Mouse (Mus musculus) thymus, postnatal 25 days (tissue): ENCODE measurements around the gene Itga3.
A peak's percentile ranks its signal among the peaks of the same experiment; 100 is the strongest.

Experiments used
- DNase-seq: peaks from one replicate; pipeline ENCODE4 v3.0.0; 2022

Gene Itga3

DNA sequence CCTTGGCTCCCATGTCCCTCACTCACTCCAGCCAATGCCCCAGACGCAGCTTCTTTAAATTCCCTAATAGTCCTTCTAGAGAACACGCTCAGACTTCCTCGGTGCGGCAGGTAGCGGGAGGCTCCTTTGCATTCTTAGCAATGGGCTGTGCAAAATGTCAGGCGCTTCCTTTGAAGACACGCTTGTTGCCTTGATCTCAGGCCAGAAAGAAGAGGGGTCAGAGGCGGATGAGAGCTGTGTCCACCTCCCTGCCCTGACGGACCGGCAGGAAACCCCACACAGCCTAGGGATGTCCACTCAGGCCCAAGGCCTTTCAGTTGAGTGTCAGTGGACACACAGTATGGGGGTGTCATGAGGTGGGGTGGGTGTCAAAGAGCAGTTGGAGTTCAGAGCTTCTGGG is 19.0 kb upstream of the Itga3 start:
- no peak for DNase-seq

- no peak for DNase-seq
These were observed 16.5 kb upstream of the Itga3 start for GRCm38 (mm10) chr11:95093077-95093476.

DNA sequence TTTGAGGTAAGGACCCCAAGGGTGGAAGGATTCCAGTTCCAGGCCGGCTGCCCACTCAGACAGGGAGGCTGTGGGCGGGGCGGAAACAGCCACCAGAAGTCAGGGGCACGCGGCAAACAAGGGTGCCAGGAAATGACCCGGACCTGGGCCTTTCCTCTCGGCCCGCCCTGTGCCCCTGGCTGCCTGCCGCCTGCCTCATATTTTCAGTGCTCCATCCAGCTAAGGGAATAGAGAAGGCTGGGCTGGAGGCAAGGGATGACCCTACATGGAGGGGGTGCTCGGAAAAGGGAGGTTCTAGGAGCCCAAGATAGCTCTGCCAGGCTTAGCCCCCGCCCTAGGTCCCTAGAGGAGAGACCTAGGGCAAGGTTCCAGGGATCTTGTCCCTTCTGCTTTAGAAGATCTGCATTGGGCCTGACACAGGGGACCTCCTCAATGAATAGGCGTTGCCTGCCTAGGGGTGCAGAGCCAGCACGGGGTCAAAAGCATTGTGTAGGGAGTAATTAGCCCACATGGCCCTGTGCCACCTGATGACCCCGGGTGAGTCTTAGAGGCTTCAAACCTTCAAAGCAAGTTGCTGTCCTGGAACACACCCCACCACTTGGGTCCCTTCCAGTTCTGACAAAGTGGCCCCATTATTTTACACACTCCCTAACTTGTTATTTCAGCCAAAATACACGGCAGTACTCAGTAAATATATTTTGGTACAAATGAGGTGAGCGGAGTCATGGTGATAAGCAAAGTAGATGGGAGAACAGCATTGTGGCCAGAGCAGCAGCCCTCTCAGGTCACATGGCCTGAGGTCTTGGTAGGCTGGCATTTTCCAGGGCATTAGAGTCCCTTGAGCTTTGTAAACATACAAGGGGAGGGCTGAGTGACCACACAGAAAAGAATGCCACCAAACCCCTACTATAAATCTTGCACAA is 12.5 kb upstream of the Itga3 start:
- no peak for DNase-seq

GRCm38 (mm10) chr11:95088286-95088685 is 11.7 kb upstream of the Itga3 start:
- DNase-seq, result no peak

DNA sequence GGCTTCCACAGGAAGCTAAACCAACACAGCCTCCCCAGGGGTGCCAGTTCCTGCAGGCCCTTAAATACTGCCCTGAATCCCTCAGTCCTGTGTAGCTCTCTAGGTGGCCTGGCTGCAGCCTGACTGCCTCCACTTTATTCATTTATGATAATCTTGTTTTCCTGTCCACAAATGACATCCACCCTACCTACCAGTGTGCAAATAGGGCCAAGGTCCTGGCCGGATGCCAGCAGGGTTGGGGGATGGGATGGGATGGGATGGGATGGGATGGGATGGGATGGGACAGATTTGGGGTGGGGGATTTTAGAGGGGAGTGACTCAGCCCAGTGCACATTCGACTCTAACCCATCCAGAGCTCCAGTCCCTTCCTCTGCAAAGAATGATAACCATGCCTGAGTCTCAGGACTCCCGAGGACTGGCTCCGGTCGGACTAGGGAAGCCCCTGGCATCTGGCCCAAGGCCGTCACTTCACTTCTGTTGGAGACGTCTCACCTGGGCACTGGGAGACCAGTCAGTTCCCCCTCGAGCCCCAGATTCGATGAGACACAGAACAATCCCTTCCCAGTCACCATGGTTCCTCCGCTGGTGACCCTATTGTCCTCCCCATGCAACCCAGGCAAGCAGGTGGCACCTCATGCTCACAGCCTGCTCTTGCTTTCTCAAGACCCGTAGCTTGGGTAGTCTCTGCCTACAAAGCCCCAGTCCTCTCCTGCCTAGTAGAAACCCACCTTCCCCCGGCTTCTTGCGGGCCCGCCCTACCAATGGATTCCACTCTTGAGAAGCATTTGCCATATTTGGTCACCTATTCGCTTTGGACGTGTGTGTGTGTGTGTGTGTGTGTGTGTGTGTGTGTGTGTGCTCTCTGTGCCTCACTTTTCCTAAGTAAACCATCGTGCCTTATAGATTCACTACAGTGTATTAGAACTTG is 11.0 kb upstream of the Itga3 start:
- DNase-seq, result no peak

DNA sequence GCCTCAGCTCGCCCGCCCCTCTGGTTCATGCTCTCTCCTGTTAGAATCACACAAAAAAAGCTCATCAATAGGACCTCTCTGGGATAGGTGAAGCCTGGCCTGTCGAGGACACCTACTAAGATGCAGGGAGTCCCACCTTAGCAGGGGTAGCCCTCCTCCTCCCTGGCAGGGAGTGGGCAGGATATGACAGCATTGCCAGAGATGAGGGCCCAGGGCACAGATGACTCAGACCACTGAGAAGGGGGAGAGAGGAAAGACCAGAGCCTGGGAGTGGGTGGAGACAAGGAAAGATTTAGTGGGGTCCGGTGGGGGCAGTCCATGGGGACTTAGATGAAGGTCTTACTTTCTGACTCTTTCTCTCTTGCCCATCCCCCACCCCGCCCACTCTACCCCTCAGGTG is 9.6 kb upstream of the Itga3 start:
- DNase-seq, result no peak

GRCm38 (mm10) chr11:95085710-95086109 is 9.1 kb upstream of the Itga3 start:
- no peak for DNase-seq

DNA sequence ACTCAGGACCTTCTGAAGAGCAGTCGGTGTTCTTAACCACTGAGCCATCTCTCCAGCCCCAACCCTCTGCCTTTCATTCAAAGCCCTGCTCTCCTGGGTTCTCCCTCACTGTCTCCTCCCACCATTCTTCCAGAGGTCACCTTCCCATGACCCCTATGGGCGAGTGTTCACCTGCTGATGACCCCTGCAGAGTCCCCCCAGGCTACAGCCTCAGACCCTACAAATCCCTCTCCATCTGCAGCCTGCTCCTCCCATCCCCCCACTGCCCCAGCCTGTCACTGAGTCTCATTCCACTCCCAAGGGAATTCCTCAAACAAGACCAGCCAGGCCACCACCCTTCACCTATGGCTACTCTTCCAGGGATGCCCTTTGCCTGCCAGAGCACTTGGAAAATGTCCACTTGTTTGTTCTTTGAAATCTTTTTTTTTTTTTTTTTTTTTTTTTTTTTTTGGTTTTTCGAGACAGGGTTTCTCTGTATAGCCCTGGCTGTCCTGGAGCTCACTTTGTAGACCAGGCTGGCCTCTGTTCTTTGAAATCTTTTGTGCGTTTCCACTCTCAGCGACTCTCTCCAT is 8.3 kb upstream of the Itga3 start:
- no peak for DNase-seq

GRCm38 (mm10) chr11:95084175-95084574 is 7.6 kb upstream of the Itga3 start:
- no peak for DNase-seq

DNA sequence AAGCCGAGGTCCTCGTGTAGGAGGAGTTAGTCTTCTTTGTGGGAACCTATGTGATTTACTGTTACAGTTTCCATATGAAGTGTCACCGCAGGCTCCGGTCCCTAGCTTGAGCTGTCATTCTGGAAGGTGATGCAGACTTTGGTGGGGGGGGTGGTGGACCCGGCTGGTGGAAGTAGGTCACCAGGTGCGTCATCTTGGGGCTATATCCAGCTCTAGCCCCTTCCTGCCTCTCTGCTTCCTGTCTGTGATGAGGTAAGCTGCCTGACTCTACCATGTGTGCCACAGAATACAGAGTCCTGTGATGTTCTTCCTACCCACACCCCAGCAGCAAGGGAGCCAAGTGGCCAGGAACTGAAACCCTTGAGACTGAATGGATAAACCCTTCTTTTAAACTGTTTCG is 6.3 kb upstream of the Itga3 start:
- peak; percentile 49 for DNase-seq

DNA sequence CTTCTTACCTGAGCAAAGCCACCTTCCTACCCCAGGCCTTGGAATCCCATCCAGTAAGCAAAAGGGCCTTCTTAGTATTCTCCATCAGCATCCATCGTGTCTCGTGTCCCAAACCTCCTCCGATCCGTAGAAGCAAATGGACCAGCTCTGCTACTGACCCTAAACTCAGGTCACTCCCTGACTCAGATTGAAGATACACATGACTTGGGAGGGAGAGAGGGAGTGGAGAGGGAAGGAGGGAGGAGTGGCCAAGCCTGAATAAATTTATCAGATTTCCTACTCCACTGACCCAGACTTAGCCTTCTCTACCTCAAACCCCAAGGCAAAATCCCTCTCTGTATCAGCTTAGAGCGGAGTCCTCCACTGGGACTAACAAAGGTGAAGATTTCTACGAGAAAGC is 4.2 kb upstream of the Itga3 start:
- no peak for DNase-seq

DNA sequence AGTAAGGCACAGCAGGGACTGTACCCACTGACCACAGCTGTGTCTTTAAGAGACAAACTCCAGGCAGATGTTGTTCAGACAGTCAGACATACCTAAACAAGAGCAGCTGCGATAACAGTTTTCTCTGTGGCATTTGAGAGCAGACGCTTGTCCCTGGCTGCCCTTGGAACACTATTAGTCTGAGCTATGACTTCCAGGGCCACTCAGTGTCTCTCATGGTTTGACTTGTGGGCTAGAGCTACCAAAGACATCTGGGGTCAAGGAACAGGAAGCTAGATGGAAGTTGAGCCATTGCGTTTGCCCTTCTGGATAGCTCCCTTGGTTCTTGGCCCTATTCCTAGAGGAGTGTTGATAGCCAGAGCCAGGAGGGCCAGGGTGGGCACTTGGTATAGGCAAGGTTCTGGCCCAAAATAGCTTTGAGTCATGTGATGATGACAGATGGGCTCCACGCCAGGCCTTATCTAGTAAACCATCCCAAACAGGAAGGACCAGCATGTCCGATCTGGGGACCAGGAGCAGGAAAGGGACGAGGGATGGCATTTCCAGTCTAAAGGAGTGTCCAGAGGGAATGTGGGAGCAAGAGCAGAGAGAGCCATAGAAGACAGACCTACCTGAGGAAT is 2.8 kb upstream of the Itga3 start:
- DNase-seq, result no peak

GRCm38 (mm10) chr11:95077956-95078355 is 1.4 kb upstream of the Itga3 start:
- DNase-seq, result no peak

DNA sequence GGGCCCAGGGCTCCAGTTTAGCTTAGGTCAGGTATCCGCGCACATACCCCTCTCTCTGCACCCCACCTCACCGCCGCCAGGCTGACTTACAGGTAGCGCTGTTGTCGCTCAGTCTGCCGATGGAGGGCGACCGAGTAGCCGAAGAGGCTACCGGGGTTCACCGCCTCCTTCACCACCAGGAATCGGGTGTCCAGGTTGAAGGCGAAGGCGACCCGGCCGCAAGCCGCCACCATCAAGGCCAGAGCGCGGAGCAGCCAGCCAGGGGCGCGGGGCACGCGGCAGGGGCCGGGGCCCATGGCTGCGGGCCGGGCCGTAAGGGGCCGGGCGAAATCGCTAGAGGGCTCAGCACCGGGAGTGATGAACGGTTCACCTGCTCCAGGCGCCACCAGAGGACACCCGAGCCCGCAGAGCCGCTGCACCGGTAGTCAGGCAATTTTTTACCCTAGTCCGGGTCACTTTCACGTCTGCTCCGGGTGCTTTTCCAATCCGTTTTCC is 513 bp downstream of the Itga3 start:
- DNase-seq, result peak; percentile 73

GRCm38 (mm10) chr11:95075197-95076040 is 1.2 kb downstream of the Itga3 start:
- no peak for DNase-seq

DNA sequence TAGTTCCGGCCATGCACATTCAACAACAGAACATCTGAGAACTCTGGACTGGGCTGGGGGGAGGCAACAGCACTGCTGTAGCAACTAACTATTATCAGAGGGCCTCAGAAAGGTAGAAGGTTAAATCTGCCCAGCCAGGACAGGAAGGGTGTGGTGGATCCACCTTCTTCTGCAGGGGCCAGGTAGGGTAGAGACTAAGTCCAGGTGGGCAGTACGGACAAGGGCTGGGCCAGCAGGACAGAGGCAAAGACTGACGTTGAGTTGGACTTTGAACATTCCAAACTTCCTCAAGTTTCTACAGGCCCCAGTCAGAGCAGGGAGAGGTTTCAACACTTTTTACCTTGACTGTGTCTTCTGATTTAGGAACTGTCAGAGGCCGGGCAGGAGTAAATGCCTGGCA is 1.9 kb downstream of the Itga3 start:
- DNase-seq, result no peak

DNA sequence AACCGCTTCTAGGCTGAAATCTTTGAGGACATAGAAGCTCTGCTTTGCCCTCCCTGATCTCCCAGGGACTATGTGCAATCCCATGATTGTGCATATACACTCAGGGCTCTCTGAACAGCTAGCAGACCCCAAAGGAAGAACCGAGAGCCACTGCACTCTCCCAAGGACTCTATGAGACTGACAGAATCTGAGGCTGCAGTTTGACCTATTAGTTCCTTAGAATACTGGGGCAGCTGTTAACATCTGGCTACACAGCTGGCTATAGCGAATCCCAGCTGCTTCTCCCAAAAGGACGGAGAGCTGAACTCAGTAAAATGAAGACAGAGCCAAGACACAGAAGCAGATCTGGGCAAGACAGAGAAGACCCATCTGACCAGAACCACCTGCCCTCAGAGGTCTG is 2.8 kb downstream of the Itga3 start:
- DNase-seq, result no peak

GRCm38 (mm10) chr11:95072804-95073203 is 3.8 kb downstream of the Itga3 start:
- DNase-seq, result no peak

- DNase-seq, result no peak
These were observed 4.5 kb downstream of the Itga3 start for GRCm38 (mm10) chr11:95072136-95072535.

GRCm38 (mm10) chr11:95071266-95071665 is 5.3 kb downstream of the Itga3 start:
- DNase-seq, result no peak

GRCm38 (mm10) chr11:95070140-95071107 is 6.2 kb downstream of the Itga3 start:
- DNase-seq, result no peak
